Mouse (Mus musculus): ENCODE measurements around the gene Nkx6-1. TPM values are rescaled to one million over a fixed set of nuclear protein-coding genes. Genes with fewer than 3 reads are reported as not detected.

Gene Nkx6-1
- polyA plus RNA-seq (2015; fragmentation: Nextera tagmentation; extraction: Ambion mirVana), result 7.7 and 7.9 TPM in 2 replicates

DNA sequence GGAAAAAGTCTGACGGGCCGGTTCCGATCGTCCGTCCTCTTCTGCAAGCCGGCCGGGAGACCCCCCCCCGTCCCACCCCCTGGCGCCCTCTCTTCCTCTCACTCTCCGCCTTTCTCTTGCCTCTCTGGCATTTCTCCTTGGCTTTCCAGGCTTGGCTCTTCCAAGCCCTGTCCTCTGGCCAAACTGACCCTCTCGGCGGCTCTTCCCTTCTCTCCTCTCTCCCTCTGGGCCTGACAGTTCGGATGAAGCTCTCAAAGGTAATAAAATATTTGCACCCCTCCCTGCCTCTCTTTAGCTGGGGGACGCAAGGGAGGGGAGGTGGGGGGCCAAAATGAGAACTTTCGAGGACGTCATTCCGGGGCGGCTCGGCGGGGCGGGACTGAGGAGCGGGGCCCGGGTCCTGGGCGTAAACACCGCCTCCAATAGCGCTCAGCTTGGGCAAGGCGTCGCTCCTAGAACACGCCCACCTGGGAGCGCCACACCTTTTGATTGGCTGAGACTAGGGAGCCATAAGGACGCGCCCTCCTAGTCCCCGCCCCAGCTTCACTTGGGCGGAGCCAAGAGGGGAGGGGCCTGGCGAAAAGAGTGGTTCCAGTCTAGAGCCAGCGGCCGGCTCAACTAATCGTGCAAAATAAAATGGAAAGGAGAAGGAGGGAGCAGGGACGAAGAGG lies at the start of gene Nkx6-1:
TSS of gene Nkx6-1 (minus strand) at position 52 of the 671 bp plus-strand sequence.

Other genes with a start within 250 kb of the Nkx6-1 start
- 14.2 and 14.6 TPM in 2 replicates for gene Cds1, start 100.1 kb upstream of the Nkx6-1 start, polyA plus RNA-seq (2015; fragmentation: Nextera tagmentation; extraction: Ambion mirVana)